Mouse (Mus musculus): Measurements from ENCODE around the gene Actr2. TPM values are rescaled to one million over a fixed set of nuclear protein-coding genes. Genes with fewer than 3 reads are reported as not detected.

Gene Actr2
- polyA plus RNA-seq, 1 experiment from 2014 or later: 188 TPM

GRCm38 (mm10) chr11:20052814-20053536 lies 59.7 kb downstream of the Actr2 start:
- Histone ChIP-seq H3K4me1 (ENCODE audit: control insufficient read depth, insufficient read depth, low read length) (peaks cover 3% of the 10 kb centered on the region; the same call in 1 of the 2 replicates), H3K4me2 (ENCODE audit: low read length) (no peak overlapping the region), H3K9ac (ENCODE audit: low read depth, low read length) (no peak overlapping the region), H3K27me3 (ENCODE audit: control insufficient read depth, insufficient read depth, low read depth, low read length) (no peaks in the 10 kb centered on the region), H3K27ac (ENCODE audit: low read length) (no peak overlapping the region), H3K36me3 (ENCODE audit: control insufficient read depth, insufficient read depth, low read length) (peaks cover 12% of the 10 kb centered on the region; the same call in 1 of the 2 replicates), H3K4me3 (ENCODE audit: low read depth, low read length) (no peak overlapping the region), H3K9me3 (replicated peaks; ENCODE audit: control insufficient read depth, low read length, poor library complexity, severe bottlenecking) (no peaks in the 10 kb centered on the region)
- ATAC-seq: no peak
- 56% methylated on average over 13 of the region's 13 CpGs for WGBS

- no peaks in the 10 kb centered on the region for H3K36me3 ChIP-seq (ENCODE audit: control insufficient read depth, insufficient read depth, low read length)
- no peaks in the 10 kb centered on the region for H3K9me3 ChIP-seq (replicated peaks; ENCODE audit: control insufficient read depth, low read length, poor library complexity, severe bottlenecking)
- no peak overlapping the region for H3K4me2 ChIP-seq (ENCODE audit: low read length)
- no peak overlapping the region for H3K9ac ChIP-seq (ENCODE audit: low read depth, low read length)
- H3K27ac ChIP-seq (ENCODE audit: low read length): no peak overlapping the region
- ATAC-seq: no peak
- H3K27me3 ChIP-seq (ENCODE audit: control insufficient read depth, insufficient read depth, low read depth, low read length): no peaks in the 10 kb centered on the region
- H3K4me1 ChIP-seq (ENCODE audit: control insufficient read depth, insufficient read depth, low read length): no peaks in the 10 kb centered on the region; the same call in 1 of the 2 replicates
- no peak overlapping the region for H3K4me3 ChIP-seq (ENCODE audit: low read depth, low read length)
- WGBS: 65% methylated on average over 3 of the region's 3 CpGs
Observed at GRCm38 (mm10) chr11:20045586-20045985, 67.1 kb downstream of the Actr2 start.

GRCm38 (mm10) chr11:20043256-20043655 lies 69.5 kb downstream of the Actr2 start:
- ATAC-seq: no peak
- Histone ChIP-seq H3K27me3 (ENCODE audit: control insufficient read depth, insufficient read depth, low read depth, low read length) (no peaks in the 10 kb centered on the region), H3K9ac (ENCODE audit: low read depth, low read length) (no peak overlapping the region), H3K4me3 (ENCODE audit: low read depth, low read length) (no peak overlapping the region), H3K27ac (ENCODE audit: low read length) (no peak overlapping the region), H3K4me2 (ENCODE audit: low read length) (no peak overlapping the region), H3K4me1 (ENCODE audit: control insufficient read depth, insufficient read depth, low read length) (peaks cover 4% of the 10 kb centered on the region; the same call in 1 of the 2 replicates), H3K9me3 (replicated peaks; ENCODE audit: control insufficient read depth, low read length, poor library complexity, severe bottlenecking) (no peaks in the 10 kb centered on the region), H3K36me3 (ENCODE audit: control insufficient read depth, insufficient read depth, low read length) (no peaks in the 10 kb centered on the region)
- WGBS: 69% methylated on average over 4 of the region's 4 CpGs

- Histone ChIP-seq H3K9me3 (replicated peaks; ENCODE audit: control insufficient read depth, low read length, poor library complexity, severe bottlenecking) (no peaks in the 10 kb centered on the region), H3K4me2 (ENCODE audit: low read length) (no peak overlapping the region), H3K4me3 (ENCODE audit: low read depth, low read length) (no peak overlapping the region), H3K36me3 (ENCODE audit: control insufficient read depth, insufficient read depth, low read length) (no peaks in the 10 kb centered on the region), H3K27ac (ENCODE audit: low read length) (no peak overlapping the region), H3K9ac (ENCODE audit: low read depth, low read length) (no peak overlapping the region), H3K4me1 (ENCODE audit: control insufficient read depth, insufficient read depth, low read length) (peaks cover 4% of the 10 kb centered on the region; the same call in 1 of the 2 replicates), H3K27me3 (ENCODE audit: control insufficient read depth, insufficient read depth, low read depth, low read length) (no peaks in the 10 kb centered on the region)
- no peak for ATAC-seq
- WGBS: 68% methylated on average over 4 of the region's 4 CpGs
Observed at GRCm38 (mm10) chr11:20042106-20042505, 70.6 kb downstream of the Actr2 start.

- 25% methylated on average over 6 of the region's 6 CpGs for WGBS
- Histone ChIP-seq H3K27me3 (ENCODE audit: control insufficient read depth, insufficient read depth, low read depth, low read length) (no peaks in the 10 kb centered on the region), H3K9me3 (replicated peaks; ENCODE audit: control insufficient read depth, low read length, poor library complexity, severe bottlenecking) (no peaks in the 10 kb centered on the region)
Observed at GRCm38 (mm10) chr11:20041164-20041920, 71.4 kb downstream of the Actr2 start.

GRCm38 (mm10) chr11:20038723-20039122 lies 74.0 kb downstream of the Actr2 start:
- WGBS: 19% methylated on average over 8 of the region's 8 CpGs
- Histone ChIP-seq H3K36me3 (ENCODE audit: control insufficient read depth, insufficient read depth, low read length) (no peaks in the 10 kb centered on the region), H3K27ac (ENCODE audit: low read length) (0 out of 2 replicates have a peak overlapping the region, but pooled peaks have one; percentile 26), H3K4me1 (ENCODE audit: control insufficient read depth, insufficient read depth, low read length) (peaks cover 4% of the 10 kb centered on the region; the same call in 1 of the 2 replicates), H3K4me2 (ENCODE audit: low read length) (peak overlapping the region; percentile 49), H3K9me3 (replicated peaks; ENCODE audit: control insufficient read depth, low read length, poor library complexity, severe bottlenecking) (no peaks in the 10 kb centered on the region), H3K27me3 (ENCODE audit: control insufficient read depth, insufficient read depth, low read depth, low read length) (no peaks in the 10 kb centered on the region), H3K9ac (ENCODE audit: low read depth, low read length) (0 out of 2 replicates have a peak overlapping the region, but pooled peaks have one; percentile 35), H3K4me3 (ENCODE audit: low read depth, low read length) (peak overlapping the region; percentile 8)
- ATAC-seq: peak; percentile 75

More at GRCm38 (mm10) chr11:20041164-20041920, 71.4 kb downstream of the Actr2 start:
- H3K4me2 ChIP-seq (ENCODE audit: low read length): no peak overlapping the region
- no peak overlapping the region for H3K9ac ChIP-seq (ENCODE audit: low read depth, low read length)
- no peak overlapping the region for H3K27ac ChIP-seq (ENCODE audit: low read length)
- no peaks in the 10 kb centered on the region for H3K36me3 ChIP-seq (ENCODE audit: control insufficient read depth, insufficient read depth, low read length)
- no peak overlapping the region for H3K4me3 ChIP-seq (ENCODE audit: low read depth, low read length)
- ATAC-seq: no peak
- H3K4me1 ChIP-seq (ENCODE audit: control insufficient read depth, insufficient read depth, low read length): peaks cover 4% of the 10 kb centered on the region; the same call in 1 of the 2 replicates

GRCm38 (mm10) chr11:20037739-20038138 lies 75.0 kb downstream of the Actr2 start:
- Histone ChIP-seq H3K27ac (ENCODE audit: low read length) (no peak overlapping the region), H3K9ac (ENCODE audit: low read depth, low read length) (no peak overlapping the region), H3K4me3 (ENCODE audit: low read depth, low read length) (no peak overlapping the region), H3K9me3 (replicated peaks; ENCODE audit: control insufficient read depth, low read length, poor library complexity, severe bottlenecking) (no peaks in the 10 kb centered on the region), H3K27me3 (ENCODE audit: control insufficient read depth, insufficient read depth, low read depth, low read length) (no peaks in the 10 kb centered on the region), H3K4me2 (ENCODE audit: low read length) (no peak overlapping the region), H3K4me1 (ENCODE audit: control insufficient read depth, insufficient read depth, low read length) (peaks cover 4% of the 10 kb centered on the region; the same call in 1 of the 2 replicates), H3K36me3 (ENCODE audit: control insufficient read depth, insufficient read depth, low read length) (no peaks in the 10 kb centered on the region)
- 92% methylated on average over 4 of the region's 4 CpGs for WGBS
- 0 out of 2 replicates have a peak, but pooled peaks have one; percentile 12 for ATAC-seq

- Histone ChIP-seq H3K4me2 (ENCODE audit: low read length) (no peak overlapping the region), H3K4me3 (ENCODE audit: low read depth, low read length) (no peak overlapping the region), H3K9me3 (replicated peaks; ENCODE audit: control insufficient read depth, low read length, poor library complexity, severe bottlenecking) (no peaks in the 10 kb centered on the region), H3K9ac (ENCODE audit: low read depth, low read length) (no peak overlapping the region), H3K4me1 (ENCODE audit: control insufficient read depth, insufficient read depth, low read length) (peaks cover 4% of the 10 kb centered on the region; the same call in 1 of the 2 replicates), H3K27ac (ENCODE audit: low read length) (no peak overlapping the region), H3K27me3 (ENCODE audit: control insufficient read depth, insufficient read depth, low read depth, low read length) (no peaks in the 10 kb centered on the region), H3K36me3 (ENCODE audit: control insufficient read depth, insufficient read depth, low read length) (no peaks in the 10 kb centered on the region)
- ATAC-seq: peak; percentile 22; the same call in 1 of the 2 replicates
- 62% methylated on average over 7 of the region's 7 CpGs for WGBS
Observed at GRCm38 (mm10) chr11:20035972-20036371, 76.7 kb downstream of the Actr2 start.
